Mouse (Mus musculus) hindbrain, postnatal 0 days (tissue): ENCODE measurements around the gene Ect2l. TPM values are rescaled to one million over a fixed set of nuclear protein-coding genes. Genes with fewer than 3 reads are reported as not detected.

Experiments used
- ATAC-seq: fragments of 200-750 bp; cut with Nextera tagmentation; 2 replicates; pipeline ENCODE4 v1.8.0; 2017; ENCODE audit warnings: mild to moderate bottlenecking, moderate TSS enrichment, moderate library complexity
- DNase-seq: peaks from one replicate; pipeline ENCODE4 v3.0.0-alpha.2; 2015; ENCODE audit warnings: low spot score
- H3K27ac ChIP-seq: fragments of 300-500 bp; sonication (generic); 2 replicates; pipeline ENCODE4 v1.5.1; 2014; ENCODE audit warnings: mild to moderate bottlenecking
- H3K27me3 ChIP-seq: fragments of 300-500 bp; sonication (generic); 2 replicates; pipeline ENCODE4 v1.6.1; 2014; ENCODE audit warnings: low read length, mixed read lengths; ENCODE audit not compliant: insufficient read depth
- H3K36me3 ChIP-seq: fragments of 300-500 bp; sonication (generic); 2 replicates; pipeline ENCODE4 v1.6.1; 2014; ENCODE audit warnings: low read length, mixed read lengths; ENCODE audit not compliant: insufficient read depth
- H3K4me1 ChIP-seq: fragments of 300-500 bp; sonication (generic); 2 replicates; pipeline ENCODE4 v1.6.1; 2014; ENCODE audit warnings: antibody characterized with exemption, low read length, mixed read lengths; ENCODE audit not compliant: insufficient read depth
- H3K4me2 ChIP-seq: fragments of 300-500 bp; sonication (generic); 2 replicates; pipeline ENCODE4 v1.6.1; 2014; ENCODE audit warnings: low read depth, mild to moderate bottlenecking, low read length, moderate library complexity, mixed read lengths
- H3K4me3 ChIP-seq: fragments of 300-500 bp; sonication (generic); 2 replicates; pipeline ENCODE4 v1.5.1; 2014; ENCODE audit warnings: low read length
- H3K9ac ChIP-seq: fragments of 300-500 bp; sonication (generic); replicated peaks from 2 replicates; pipeline ENCODE4 v1.6.1; 2014; ENCODE audit warnings: mild to moderate bottlenecking, low read length, moderate library complexity, mixed read lengths
- H3K9me3 ChIP-seq: fragments of 300-500 bp; sonication (generic); 2 replicates; pipeline ENCODE4 v1.6.1; 2016; ENCODE audit warnings: low read length, mixed read lengths
- CTCF ChIP-seq: IDR thresholded peaks from 2 replicates; pipeline ENCODE4 v1.5.1; 2016; ENCODE audit warnings: antibody characterized with exemption, control low read depth, low read depth
- WGBS: fragments of 180-500 bp; shearing (Covaris S2); extraction: QIAGEN DNeasy Blood & Tissue Kit; methylation state at CpG from one replicate; pipeline ENCODE4 v1.1.7; 2014; 5-methylcytosine and 5-hydroxymethylcytosine counted together
- polyA plus RNA-seq: library from polyadenylated mRNA; unstranded; fragments of >200 nt; fragmentation: Nextera tagmentation; extraction: Ambion mirVana; gene quantifications from 2 replicates; pipeline ENCODE4 v1.2.1, GENCODE M21; 2015
- total RNA-seq: library from RNA; depleted of rRNA; stranded (reverse); fragments of >200 nt; gene quantifications from 2 replicates; pipeline ENCODE4 v1.2.3, GENCODE M21; 2014; rRNA removed

Gene Ect2l
- total and polyA plus RNA-seq, 2 experiments from 2014 or later = 0.48 TPM; not detected in 1

- WGBS = 52% methylated on average over 5 of the region's 5 CpGs
- Histone ChIP-seq H3K9ac (no peak overlapping the region), H3K4me2 (no peak overlapping the region), H3K27ac (no peak overlapping the region), H3K27me3 (no peaks in the 10 kb centered on the region), H3K4me1 (no peaks in the 10 kb centered on the region), H3K9me3 (no peaks in the 10 kb centered on the region), H3K4me3 (no peak overlapping the region), H3K36me3 (peaks cover 12% of the 10 kb centered on the region)
- TF ChIP-seq CTCF = peak; percentile 29; the same call in 1 of the 2 replicates
- DNase-seq (no peak), ATAC-seq (0 out of 2 replicates have a peak, but pooled peaks have one; percentile 18)
Measured at GRCm38 (mm10) chr10:18102166-18102565, 108.5 kb downstream of the Ect2l start.

- Histone ChIP-seq H3K27ac (no peak overlapping the region), H3K4me1 (no peaks in the 10 kb centered on the region), H3K36me3 (peaks cover 11% of the 10 kb centered on the region; the same call in 1 of the 2 replicates), H3K9ac (no peak overlapping the region), H3K4me2 (no peak overlapping the region), H3K4me3 (no peak overlapping the region), H3K27me3 (no peaks in the 10 kb centered on the region), H3K9me3 (no peaks in the 10 kb centered on the region)
- no peak for DNase-seq
- no peak for ATAC-seq
- no peak for TF ChIP-seq CTCF
Measured at GRCm38 (mm10) chr10:18090691-18091090, 120.0 kb downstream of the Ect2l start.

GRCm38 (mm10) chr10:18082772-18083171 is 127.9 kb downstream of the Ect2l start:
- no peaks in the 10 kb centered on the region for H3K4me1 ChIP-seq
- no peak for DNase-seq
- no peak overlapping the region for H3K27ac ChIP-seq
- 93% methylated on average over 6 of the region's 6 CpGs for WGBS
- ATAC-seq = no peak
- H3K36me3 ChIP-seq = no peaks in the 10 kb centered on the region
- TF ChIP-seq CTCF = no peak
- H3K27me3 ChIP-seq = no peaks in the 10 kb centered on the region
- H3K9ac ChIP-seq = no peak overlapping the region
- no peaks in the 10 kb centered on the region for H3K9me3 ChIP-seq
- H3K4me2 ChIP-seq = no peak overlapping the region
- H3K4me3 ChIP-seq = no peak overlapping the region

DNA sequence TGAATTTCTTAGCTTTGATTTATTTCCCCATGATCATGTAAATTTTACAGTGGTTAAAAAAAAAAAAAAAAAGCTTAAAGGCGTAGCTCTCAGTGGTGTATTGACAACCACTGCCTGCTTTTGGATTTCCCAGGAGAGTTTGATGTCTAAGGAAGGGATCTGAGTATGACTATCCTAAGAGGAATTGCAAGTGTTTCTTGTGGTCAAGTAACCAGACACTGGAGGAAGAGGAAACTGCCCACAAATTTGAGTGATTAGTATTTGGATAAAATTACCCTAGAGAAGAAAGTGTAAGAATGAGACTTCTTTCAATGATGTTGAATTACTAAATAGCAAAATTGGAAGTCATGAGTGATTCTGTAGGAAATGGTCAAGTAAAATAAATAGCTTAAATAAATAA is 129.2 kb downstream of the Ect2l start:
- DNase-seq = no peak
- Histone ChIP-seq H3K9ac (no peak overlapping the region), H3K4me3 (no peak overlapping the region), H3K27ac (no peak overlapping the region), H3K9me3 (no peaks in the 10 kb centered on the region), H3K4me2 (no peak overlapping the region), H3K4me1 (no peaks in the 10 kb centered on the region), H3K27me3 (no peaks in the 10 kb centered on the region), H3K36me3 (no peaks in the 10 kb centered on the region)
- ATAC-seq = no peak
- no peak for TF ChIP-seq CTCF
- 82% methylated on average over 1 of the region's 1 CpGs for WGBS

Other genes with a start within 250 kb of the Ect2l start
- 10.4 and 27.9 TPM in 2 replicates for gene Abracl, start 187.6 kb downstream of the Ect2l start, total RNA-seq
- 55.9 and 60.6 TPM in 2 replicates for gene Abracl, start 187.6 kb downstream of the Ect2l start, polyA plus RNA-seq
- 64.9 and 69.5 TPM in 2 replicates for gene Reps1, start 155.0 kb downstream of the Ect2l start, total RNA-seq
- 20.6 and 21.1 TPM in 2 replicates for gene Reps1, start 155.0 kb downstream of the Ect2l start, polyA plus RNA-seq
- 2.2 and 8.8 TPM in 2 replicates for gene Ccdc28a, start 24.1 kb upstream of the Ect2l start, total RNA-seq
- 9.3 and 9.8 TPM in 2 replicates for gene Ccdc28a, start 24.1 kb upstream of the Ect2l start, polyA plus RNA-seq
- 29.6 and 38.9 TPM in 2 replicates for gene Nhsl1, start 108.1 kb upstream of the Ect2l start, total RNA-seq
- 11.9 and 12.0 TPM in 2 replicates for gene Nhsl1, start 108.1 kb upstream of the Ect2l start, polyA plus RNA-seq